Mouse (Mus musculus): ENCODE measurements around the gene Syne1. TPM values are rescaled to one million over a fixed set of nuclear protein-coding genes. Genes with fewer than 3 reads are reported as not detected.
A peak's percentile ranks its signal among the peaks of the same experiment; 100 is the strongest.

The Syne1 gene
- polyA plus RNA-seq, 1 experiment, result 19.0 TPM

DNA sequence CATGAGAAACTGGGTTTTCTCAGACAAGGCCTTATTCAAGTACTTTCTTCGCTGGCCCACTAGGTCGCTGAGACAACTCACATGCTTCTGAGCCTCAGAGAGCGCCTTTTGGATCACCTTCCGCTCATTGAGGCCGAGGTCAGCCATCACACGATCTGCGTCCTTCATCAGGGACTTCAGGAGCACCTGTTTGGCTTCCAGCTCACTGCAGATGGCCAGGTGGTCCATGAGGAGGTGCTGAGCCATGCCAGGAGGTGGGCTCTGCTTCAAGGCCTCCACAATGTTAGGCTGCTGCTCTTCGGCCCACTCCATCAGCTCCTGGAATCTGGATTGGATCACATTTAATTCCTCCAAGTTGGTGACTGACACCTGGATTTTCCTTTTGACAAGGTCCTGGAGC lies 322.2 kb downstream of the Syne1 start:
- no peak overlapping the region for H3K4me3 ChIP-seq
- no peaks in the 10 kb centered on the region for H3K79me2 ChIP-seq (ENCODE audit: control insufficient read depth, insufficient read depth)
- peaks cover 63% of the 10 kb centered on the region for H3K36me3 ChIP-seq (ENCODE audit: control insufficient read depth, insufficient read depth)
- no peak overlapping the region for H3K4me2 ChIP-seq (ENCODE audit: low read depth)
- H3K27me3 ChIP-seq (ENCODE audit: control insufficient read depth, insufficient read depth, insufficient read length), result no peaks in the 10 kb centered on the region
- H3ac ChIP-seq (ENCODE audit: control insufficient read depth, insufficient read length), result no peak overlapping the region
- TF ChIP-seq USF1 (IDR thresholded peaks at IDR 0.05; ENCODE audit: low read depth) (no peak), REST (IDR thresholded peaks at IDR 0.05; ENCODE audit: insufficient read depth, insufficient read length) (no peak), POLR2A (IDR thresholded peaks at IDR 0.05; ENCODE audit: insufficient read length, low read depth) (no peak), MAX (IDR thresholded peaks at IDR 0.05; ENCODE audit: low read depth) (no peak), MYOD1 (IDR thresholded peaks at IDR 0.05; ENCODE audit: control insufficient read depth in 1 of 3, insufficient read length in 2 of 3, low read depth in 2 of 3) (no peak), TCF12 (IDR thresholded peaks at IDR 0.05; ENCODE audit: insufficient read depth, poor library complexity, severe bottlenecking) (no peak), E2F4 (IDR thresholded peaks at IDR 0.05; ENCODE audit: insufficient read depth) (no peak)

DNA sequence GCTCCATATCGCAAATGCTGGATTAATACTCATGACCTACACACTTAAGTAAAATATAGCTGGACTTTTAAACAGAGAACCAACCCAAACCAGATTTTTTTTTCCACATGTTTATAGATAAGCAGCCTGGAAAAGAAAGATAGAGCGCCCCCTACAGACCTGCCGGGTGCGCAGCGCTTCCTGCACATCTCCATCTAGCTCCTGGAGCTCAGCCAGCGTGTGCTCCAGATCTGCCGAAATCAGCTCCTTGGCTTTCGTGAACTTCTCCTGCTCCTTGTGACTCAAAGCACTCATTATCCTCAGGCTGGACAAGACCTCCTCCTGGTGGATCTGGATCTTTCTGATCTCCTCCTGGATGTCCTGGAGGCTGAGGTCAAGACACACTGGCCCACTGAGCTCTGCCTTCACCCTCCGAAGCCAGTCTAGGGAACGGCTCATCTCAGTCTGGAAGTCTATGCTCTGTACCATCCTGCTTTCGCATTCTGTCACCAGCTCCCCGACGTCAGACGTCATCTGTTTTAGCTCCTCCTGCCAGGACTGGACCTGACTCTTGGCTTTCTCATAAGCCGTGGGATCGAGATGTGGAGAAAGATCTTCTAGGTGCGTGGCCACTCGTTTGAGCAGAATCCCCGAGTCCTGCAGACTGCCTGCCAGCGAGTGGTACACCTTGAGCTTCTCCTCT lies 323.7 kb downstream of the Syne1 start:
- TF ChIP-seq MAX (IDR thresholded peaks at IDR 0.05; ENCODE audit: low read depth) (no peak), POLR2AphosphoS2 (IDR thresholded peaks at IDR 0.05; ENCODE audit: insufficient read length, low read depth) (no peak), E2F4 (IDR thresholded peaks at IDR 0.05; ENCODE audit: insufficient read depth) (no peak), REST (IDR thresholded peaks at IDR 0.05; ENCODE audit: insufficient read depth, insufficient read length) (no peak), TCF12 (IDR thresholded peaks at IDR 0.05; ENCODE audit: insufficient read depth, poor library complexity, severe bottlenecking) (no peak), SRF (IDR thresholded peaks at IDR 0.05; ENCODE audit: control insufficient read depth, insufficient read length, low read depth) (no peak), TCF3 (IDR thresholded peaks at IDR 0.05; ENCODE audit: insufficient read length, low read depth) (no peak), MYOD1 (IDR thresholded peaks at IDR 0.05; ENCODE audit: control insufficient read depth in 1 of 3, insufficient read length in 2 of 3, low read depth in 2 of 3) (no peak), USF1 (IDR thresholded peaks at IDR 0.05; ENCODE audit: low read depth) (no peak), POLR2A (IDR thresholded peaks at IDR 0.05; ENCODE audit: insufficient read length, low read depth) (no peak), CEBPB (IDR thresholded peaks at IDR 0.05; ENCODE audit: insufficient read depth, poor library complexity, severe bottlenecking) (no peak)
- Histone ChIP-seq H3ac (ENCODE audit: control insufficient read depth, insufficient read length) (no peak overlapping the region), H3K27me3 (ENCODE audit: control insufficient read depth, insufficient read depth, insufficient read length) (no peaks in the 10 kb centered on the region), H3K79me2 (ENCODE audit: control insufficient read depth, insufficient read depth) (no peaks in the 10 kb centered on the region), H3K4me3 (no peak overlapping the region), H3K36me3 (ENCODE audit: control insufficient read depth, insufficient read depth) (peaks cover 53% of the 10 kb centered on the region), H3K4me2 (ENCODE audit: low read depth) (no peak overlapping the region)

DNA sequence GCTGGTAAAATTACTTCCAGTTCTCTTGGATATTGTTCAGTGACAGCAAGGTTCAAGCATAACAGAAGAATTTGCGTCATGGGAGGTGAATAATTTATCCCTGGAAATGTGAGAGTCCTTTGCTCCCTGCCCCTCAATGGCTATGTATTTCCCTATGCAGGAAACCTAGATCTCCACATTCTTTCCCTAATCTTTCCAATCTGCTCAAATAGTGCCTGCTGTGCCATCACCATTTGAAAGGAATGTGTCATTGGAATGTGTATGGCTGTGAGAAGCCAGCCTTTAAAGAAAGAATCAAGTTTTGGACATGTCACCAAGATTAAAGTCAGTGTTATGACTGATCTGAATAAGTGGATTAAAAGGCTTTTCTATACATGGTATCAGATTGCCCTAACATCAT lies 335.3 kb downstream of the Syne1 start:
- H3K4me3 ChIP-seq, result no peak overlapping the region
- TF ChIP-seq TCF3 (IDR thresholded peaks at IDR 0.05; ENCODE audit: insufficient read length, low read depth) (no peak), USF1 (IDR thresholded peaks at IDR 0.05; ENCODE audit: low read depth) (no peak), MYOD1 (IDR thresholded peaks at IDR 0.05; ENCODE audit: control insufficient read depth in 1 of 3, insufficient read length in 2 of 3, low read depth in 2 of 3) (no peak), SRF (IDR thresholded peaks at IDR 0.05; ENCODE audit: control insufficient read depth, insufficient read length, low read depth) (no peak), MYOG (IDR thresholded peaks at IDR 0.05; ENCODE audit: control insufficient read depth in 1 of 3, insufficient read depth in 1 of 3, insufficient read length in 2 of 3, low read depth in 2 of 3) (no peak), E2F4 (IDR thresholded peaks at IDR 0.05; ENCODE audit: insufficient read depth) (no peak), POLR2AphosphoS2 (IDR thresholded peaks at IDR 0.05; ENCODE audit: insufficient read length, low read depth) (no peak), CEBPB (IDR thresholded peaks at IDR 0.05; ENCODE audit: insufficient read depth, poor library complexity, severe bottlenecking) (no peak)
- no peaks in the 10 kb centered on the region for H3K79me2 ChIP-seq (ENCODE audit: control insufficient read depth, insufficient read depth)
- H3K27me3 ChIP-seq (ENCODE audit: control insufficient read depth, insufficient read depth, insufficient read length), result no peaks in the 10 kb centered on the region
- no peak overlapping the region for H3K4me2 ChIP-seq (ENCODE audit: low read depth)
- H3K36me3 ChIP-seq (ENCODE audit: control insufficient read depth, insufficient read depth), result peaks cover 15% of the 10 kb centered on the region
- no peak overlapping the region for H3ac ChIP-seq (ENCODE audit: control insufficient read depth, insufficient read length)

DNA sequence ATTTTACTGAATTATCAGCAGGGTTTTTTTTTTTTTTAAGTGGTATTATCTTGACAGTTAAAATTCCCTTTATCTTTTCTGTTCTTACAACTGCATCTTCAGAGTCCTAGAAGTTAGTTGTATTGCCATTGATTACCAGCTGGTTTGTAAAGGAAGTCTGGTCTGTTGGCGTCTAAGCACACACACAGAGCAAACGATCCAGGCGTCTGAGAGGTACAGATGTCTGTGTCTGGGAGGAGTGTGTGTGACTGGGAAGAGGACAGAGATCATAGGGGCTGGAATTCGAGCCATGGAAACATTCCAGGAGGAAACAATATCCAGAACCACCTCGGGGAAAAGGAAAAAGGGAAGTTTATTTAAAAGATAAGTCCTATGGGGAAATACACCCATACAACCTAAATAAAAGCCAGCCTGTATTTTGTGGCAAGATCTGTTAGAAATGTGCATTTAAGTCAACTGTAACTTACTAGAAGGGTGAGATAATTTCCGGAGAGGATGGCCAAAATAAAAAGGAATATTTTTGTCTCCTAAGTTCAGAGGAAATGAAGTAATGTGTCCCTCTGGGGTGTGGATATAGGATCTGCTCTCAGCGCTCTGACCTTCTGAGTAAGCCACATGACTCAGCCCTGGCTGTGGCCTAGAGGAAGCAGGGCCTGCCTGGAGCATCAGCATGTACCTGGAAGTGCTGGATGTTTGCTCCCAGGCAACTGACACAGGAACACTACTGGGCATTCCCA lies 343.2 kb downstream of the Syne1 start:
- H3K4me2 ChIP-seq (ENCODE audit: low read depth), result peak overlapping the region; percentile 63
- TF ChIP-seq POLR2A (IDR thresholded peaks at IDR 0.05; ENCODE audit: insufficient read length, low read depth) (no peak), USF1 (IDR thresholded peaks at IDR 0.05; ENCODE audit: low read depth) (peak; percentile 63), POLR2AphosphoS2 (IDR thresholded peaks at IDR 0.05; ENCODE audit: insufficient read length, low read depth) (no peak), E2F4 (IDR thresholded peaks at IDR 0.05; ENCODE audit: insufficient read depth) (no peak), TCF3 (IDR thresholded peaks at IDR 0.05; ENCODE audit: insufficient read length, low read depth) (no peak)
- no peak overlapping the region for H3K4me3 ChIP-seq
- no peaks in the 10 kb centered on the region for H3K27me3 ChIP-seq (ENCODE audit: control insufficient read depth, insufficient read depth, insufficient read length)
- H3K79me2 ChIP-seq (ENCODE audit: control insufficient read depth, insufficient read depth), result no peaks in the 10 kb centered on the region
- H3ac ChIP-seq (ENCODE audit: control insufficient read depth, insufficient read length), result no peak overlapping the region
- H3K36me3 ChIP-seq (ENCODE audit: control insufficient read depth, insufficient read depth), result peaks cover 10% of the 10 kb centered on the region

DNA sequence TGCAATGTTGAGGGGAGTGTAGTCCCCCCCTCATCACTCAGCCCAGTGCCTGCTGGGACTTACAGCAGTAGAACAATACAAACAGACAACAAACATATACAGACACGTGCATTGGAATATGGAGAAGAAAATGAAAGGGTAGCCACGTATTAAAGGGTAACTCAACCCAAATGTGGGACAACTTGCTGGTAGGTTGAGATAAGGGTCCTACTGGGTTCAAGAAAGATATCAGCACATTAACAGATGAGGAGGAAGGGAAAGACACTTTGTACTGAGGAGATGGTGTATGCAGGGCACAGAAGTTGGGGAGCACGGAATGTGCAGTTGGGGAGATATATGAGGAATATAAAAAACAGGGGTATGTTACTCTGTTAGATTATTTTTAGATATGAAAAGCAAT lies 345.3 kb downstream of the Syne1 start:
- no peak for TF ChIP-seq CEBPB (IDR thresholded peaks at IDR 0.05; ENCODE audit: insufficient read depth, poor library complexity, severe bottlenecking)
- no peak for TF ChIP-seq POLR2A (IDR thresholded peaks at IDR 0.05; ENCODE audit: insufficient read length, low read depth)
- TF ChIP-seq MYOD1 (IDR thresholded peaks at IDR 0.05; ENCODE audit: control insufficient read depth in 1 of 3, insufficient read length in 2 of 3, low read depth in 2 of 3), result no peak
- TF ChIP-seq MYOG (IDR thresholded peaks at IDR 0.05; ENCODE audit: control insufficient read depth in 1 of 3, insufficient read depth in 1 of 3, insufficient read length in 2 of 3, low read depth in 2 of 3), result no peak
- Histone ChIP-seq H3K79me2 (ENCODE audit: control insufficient read depth, insufficient read depth) (no peaks in the 10 kb centered on the region), H3K4me2 (ENCODE audit: low read depth) (no peak overlapping the region), H3ac (ENCODE audit: control insufficient read depth, insufficient read length) (no peak overlapping the region), H3K4me3 (no peak overlapping the region), H3K27me3 (ENCODE audit: control insufficient read depth, insufficient read depth, insufficient read length) (no peaks in the 10 kb centered on the region), H3K36me3 (ENCODE audit: control insufficient read depth, insufficient read depth) (peaks cover 22% of the 10 kb centered on the region)

Measured in myocyte (in vitro differentiated cells).